Mouse (Mus musculus) monocyte, adult 2 months (primary cell): Measurements from ENCODE around the gene Acaca.
"Not testable (repeated sequence)": the region's sequence is repeated elsewhere in the genome, so short reads cannot be mapped to it uniquely, and the experiment has no call there.

ENCODE experiments used
- DNase-seq, 2 experiments: peaks; one replicate each; pipeline ENCODE4 v3.0.0; 2022; ENCODE audit warnings: low spot score in 2 of 2, low read depth in 1 of 2

The Acaca gene

DNA sequence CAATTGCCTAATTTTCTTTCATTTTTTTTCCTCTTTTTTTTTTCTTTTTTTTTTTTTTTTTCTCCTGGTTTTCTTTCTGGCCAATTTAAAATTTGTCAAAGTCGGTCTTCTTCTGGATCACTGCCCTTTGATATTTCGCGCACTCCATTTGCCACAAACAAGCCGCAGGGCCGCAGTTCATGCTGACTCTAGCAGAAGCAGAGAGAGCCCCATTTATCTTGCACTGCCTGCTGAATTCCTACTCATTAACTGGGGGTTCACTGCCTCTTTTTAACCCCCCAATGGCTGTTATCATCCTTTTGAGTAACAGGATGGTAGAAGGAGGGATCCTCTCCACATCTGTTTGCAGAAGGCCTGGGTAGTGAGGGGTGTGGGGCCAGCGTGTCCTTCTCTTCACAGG is 254.4 kb downstream of the Acaca start:
- DNase-seq: no peak

- DNase-seq: no peak
These were observed 259.9 kb downstream of the Acaca start for GRCm38 (mm10) chr11:84389332-84389731.

DNA sequence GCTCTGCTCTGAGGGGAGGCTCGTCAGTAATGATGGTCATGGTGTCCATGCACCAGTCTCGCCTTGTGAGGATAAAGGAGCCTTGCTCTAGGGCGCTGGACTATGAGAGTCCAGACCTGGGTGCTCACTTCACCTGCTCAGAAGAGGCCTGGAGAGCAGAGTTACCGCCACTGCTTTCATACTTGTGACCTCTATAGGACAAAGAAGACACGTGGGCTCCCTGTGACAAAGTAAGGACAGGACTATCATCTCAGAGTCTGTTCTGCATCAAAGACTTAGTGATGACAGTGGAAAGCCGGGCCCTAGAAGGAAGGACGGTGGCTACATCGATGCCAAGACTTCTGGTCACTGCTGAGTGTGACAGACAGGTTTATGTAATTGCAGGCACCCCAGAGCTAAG is 261.7 kb downstream of the Acaca start:
- DNase-seq: no peak

DNA sequence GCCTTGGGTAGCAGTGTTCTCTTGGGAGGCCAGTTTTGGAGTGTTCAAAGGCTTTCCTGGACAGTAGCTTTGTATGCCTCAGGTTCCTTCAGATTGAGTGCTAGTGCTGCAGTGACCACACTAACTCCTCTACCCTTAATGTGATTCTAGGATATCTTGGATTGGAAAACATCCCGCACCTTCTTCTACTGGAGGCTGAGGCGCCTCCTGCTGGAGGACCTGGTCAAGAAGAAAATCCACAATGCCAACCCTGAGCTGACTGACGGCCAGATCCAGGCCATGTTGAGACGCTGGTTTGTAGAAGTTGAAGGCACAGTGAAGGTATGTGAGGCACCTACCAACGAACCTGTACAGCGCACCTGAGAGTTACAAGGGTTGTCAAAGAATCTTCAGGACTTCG is 262.6 kb downstream of the Acaca start:
- not testable (repeated sequence) for DNase-seq

- DNase-seq: no peak
These were observed 264.1 kb downstream of the Acaca start for GRCm38 (mm10) chr11:84393571-84393970.

DNA sequence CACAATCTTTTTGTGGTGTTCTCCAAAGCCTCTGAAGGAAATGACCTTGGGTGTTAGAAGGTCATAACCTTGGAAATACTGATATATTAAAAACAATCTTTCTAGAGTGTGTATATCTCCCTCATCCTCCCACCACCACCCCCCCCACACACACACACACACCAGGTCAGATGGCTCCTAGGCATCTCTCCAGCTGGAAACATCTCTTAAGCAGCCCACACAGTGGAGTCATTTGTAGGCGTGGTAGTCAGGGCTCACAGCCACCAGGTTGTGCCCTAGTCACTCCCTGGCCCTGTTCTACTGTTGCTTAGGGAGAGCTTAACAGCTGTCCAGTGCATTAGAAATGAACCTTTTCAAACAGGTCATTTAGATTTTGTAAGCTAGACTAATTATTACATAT is 265.5 kb downstream of the Acaca start:
- DNase-seq: no peak

DNA sequence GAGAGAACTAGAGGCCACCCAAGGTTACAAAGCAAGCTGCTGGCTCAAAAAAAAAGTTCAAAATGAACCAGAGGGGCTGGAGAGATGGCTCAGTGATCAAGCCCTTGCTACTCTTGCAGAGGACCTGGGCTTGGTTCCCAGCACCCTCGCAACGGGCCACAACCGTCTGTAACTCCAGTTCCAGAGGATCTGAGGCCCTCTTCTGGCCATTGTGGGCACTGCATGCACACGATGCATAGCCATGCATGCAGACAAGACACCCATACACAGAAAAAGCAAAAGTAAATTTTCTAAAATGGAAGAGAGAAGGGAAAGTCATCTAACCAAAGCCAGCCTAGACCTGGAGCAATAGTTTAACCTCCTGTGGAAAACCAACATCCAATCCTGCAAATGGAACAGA is 277.3 kb downstream of the Acaca start:
- DNase-seq: no peak

DNA sequence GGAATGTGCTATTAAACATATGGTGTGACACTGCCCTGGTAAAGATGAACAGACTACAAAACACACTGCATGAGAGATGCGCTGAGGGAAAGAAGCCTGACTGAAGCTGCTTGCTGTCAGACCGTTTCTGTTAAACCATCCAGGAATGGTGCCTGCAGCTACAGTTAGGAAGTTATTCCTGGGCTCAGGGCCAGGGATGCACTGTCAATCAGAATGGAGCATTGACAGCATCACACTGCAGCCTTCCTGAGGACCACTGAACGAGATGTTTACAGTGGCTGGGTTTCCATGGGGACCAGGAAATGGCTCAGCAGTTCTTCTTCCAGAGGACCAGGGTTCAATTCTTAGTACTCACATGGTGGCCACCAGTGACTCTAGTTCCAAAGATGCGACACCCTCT is 280.9 kb downstream of the Acaca start:
- DNase-seq: no peak

GRCm38 (mm10) chr11:84410879-84411641 is 281.6 kb downstream of the Acaca start:
- no peak for DNase-seq

GRCm38 (mm10) chr11:84411642-84412018 is 282.2 kb downstream of the Acaca start:
- DNase-seq: no peak

- DNase-seq: no peak
These were observed 282.9 kb downstream of the Acaca start for GRCm38 (mm10) chr11:84412201-84412934.

- DNase-seq: no peak
These were observed 283.6 kb downstream of the Acaca start for GRCm38 (mm10) chr11:84413111-84413510.

DNA sequence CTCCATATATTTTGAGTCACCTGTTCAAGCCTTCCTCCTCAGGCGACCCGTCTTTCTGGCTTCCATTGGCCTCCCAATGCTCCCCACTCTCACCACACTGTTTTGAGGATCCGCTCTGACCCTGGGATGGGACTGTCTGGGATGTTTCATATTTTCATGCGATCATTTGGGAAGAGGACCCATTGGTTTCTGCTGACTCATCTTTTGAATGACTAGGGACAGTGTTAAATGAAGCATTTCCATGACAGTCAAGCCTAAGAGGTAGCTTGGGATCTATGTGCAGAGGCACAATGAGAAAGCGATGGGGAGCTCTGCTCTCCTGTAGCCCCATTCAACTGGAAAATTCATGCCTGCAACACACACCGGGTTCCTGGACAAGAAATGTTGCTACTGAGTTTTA is 291.3 kb downstream of the Acaca start:
- DNase-seq: no peak

DNA sequence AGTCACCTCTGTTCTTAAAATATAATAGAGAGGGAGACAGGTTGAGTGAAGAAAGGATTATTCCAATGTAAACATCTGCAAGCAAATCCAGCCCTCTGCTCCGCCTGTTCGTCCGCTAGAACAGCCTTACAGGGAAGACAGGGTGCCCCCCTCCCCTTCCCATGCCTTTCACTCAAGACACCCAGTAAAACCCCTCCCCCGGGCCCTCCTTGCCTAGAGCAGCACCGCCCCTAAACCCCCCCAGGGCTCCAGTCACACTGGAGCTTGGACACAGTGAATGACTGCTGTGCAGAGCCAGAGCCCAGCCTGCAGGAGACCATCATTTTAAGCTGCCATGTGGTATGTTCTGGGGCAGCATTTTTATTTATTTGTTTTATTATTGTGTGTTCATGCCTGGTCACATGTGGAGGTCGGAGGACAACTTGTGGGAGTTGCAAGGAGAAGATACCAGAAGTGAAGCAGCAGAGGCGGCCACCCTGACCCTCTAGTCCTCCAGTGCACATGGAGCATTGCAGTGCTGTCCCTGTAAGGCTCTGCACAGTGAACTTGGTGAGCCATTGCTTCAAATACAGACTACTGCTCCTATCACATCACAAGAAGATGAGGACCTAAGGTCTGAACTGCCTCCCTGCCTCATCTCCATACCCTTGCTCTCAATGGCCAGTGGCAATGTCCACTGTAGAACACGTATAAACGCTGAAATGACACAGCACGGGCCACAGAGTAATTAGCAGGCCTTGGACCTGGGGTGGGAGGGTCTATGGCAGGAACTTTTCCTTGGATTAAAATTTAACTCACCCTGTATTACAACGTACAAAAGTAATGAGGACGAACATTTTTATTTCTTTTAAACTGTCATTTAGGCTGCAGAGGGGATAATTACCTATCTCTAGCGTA is 296.5 kb downstream of the Acaca start:
- DNase-seq: no peak

- DNase-seq: no peak
These were observed 297.1 kb downstream of the Acaca start for GRCm38 (mm10) chr11:84426633-84426998.

GRCm38 (mm10) chr11:84429581-84429980 is 300.1 kb downstream of the Acaca start:
- DNase-seq: no peak

GRCm38 (mm10) chr11:84430336-84430735 is 300.9 kb downstream of the Acaca start:
- no peak for DNase-seq

DNA sequence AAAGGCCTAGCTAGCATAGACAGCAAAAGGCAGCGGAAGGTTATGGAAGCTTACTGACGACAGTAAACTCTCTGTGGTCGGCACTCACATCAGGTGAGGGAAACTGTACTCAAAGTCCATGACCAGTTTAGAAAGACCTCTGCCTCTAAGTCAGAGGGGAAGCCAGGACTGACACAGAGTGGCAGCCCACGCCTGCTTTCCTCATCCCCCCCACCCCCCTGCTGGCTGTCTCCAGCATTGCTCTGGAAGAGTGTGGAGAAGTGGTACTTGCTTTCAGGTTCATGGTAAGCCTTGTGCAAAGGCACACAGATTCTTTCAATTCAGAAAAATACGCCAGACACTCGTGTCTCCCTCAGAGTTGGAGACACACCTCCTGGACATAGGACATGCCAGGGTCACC is 305.4 kb downstream of the Acaca start:
- DNase-seq: no peak

- no peak for DNase-seq
These were observed 310.9 kb downstream of the Acaca start for GRCm38 (mm10) chr11:84440402-84440801.

- no peak for DNase-seq
These were observed 313.3 kb downstream of the Acaca start for GRCm38 (mm10) chr11:84442554-84443331.
